Mouse (Mus musculus) retina, postnatal 1 day (tissue): ENCODE results near the gene Epha2.

Source experiments
- DNase-seq: peaks from one replicate; pipeline ENCODE4 v3.0.0-alpha.2; 2012

Epha2 gene

GRCm38 (mm10) chr4:141280471-141280870 is 20.6 kb upstream of the Epha2 start:
- no peak for DNase-seq

GRCm38 (mm10) chr4:141281153-141281552 is 19.9 kb upstream of the Epha2 start:
- no peak for DNase-seq

GRCm38 (mm10) chr4:141281578-141281977 is 19.5 kb upstream of the Epha2 start:
- no peak for DNase-seq

- DNase-seq, result no peak
Measured at GRCm38 (mm10) chr4:141282087-141282486, 19.0 kb upstream of the Epha2 start.

- DNase-seq, result no peak
Measured at GRCm38 (mm10) chr4:141282623-141283022, 18.4 kb upstream of the Epha2 start.

GRCm38 (mm10) chr4:141283176-141283878 is 17.7 kb upstream of the Epha2 start:
- no peak for DNase-seq

GRCm38 (mm10) chr4:141283879-141284411 is 17.1 kb upstream of the Epha2 start:
- DNase-seq, result peak; percentile 56

GRCm38 (mm10) chr4:141284486-141284885 is 16.6 kb upstream of the Epha2 start:
- no peak for DNase-seq

- no peak for DNase-seq
Measured at GRCm38 (mm10) chr4:141285128-141285527, 15.9 kb upstream of the Epha2 start.

GRCm38 (mm10) chr4:141286860-141287517 is 14.1 kb upstream of the Epha2 start:
- no peak for DNase-seq

GRCm38 (mm10) chr4:141287518-141288004 is 13.5 kb upstream of the Epha2 start:
- no peak for DNase-seq

- DNase-seq, result no peak
Measured at GRCm38 (mm10) chr4:141288152-141288551, 12.9 kb upstream of the Epha2 start.

- DNase-seq, result peak; percentile 72
Measured at GRCm38 (mm10) chr4:141291571-141292375, 9.3 kb upstream of the Epha2 start.

- peak; percentile 60 for DNase-seq
Measured at GRCm38 (mm10) chr4:141295774-141296186, 5.3 kb upstream of the Epha2 start.

- DNase-seq, result no peak
Measured at GRCm38 (mm10) chr4:141297934-141298333, 3.1 kb upstream of the Epha2 start.

GRCm38 (mm10) chr4:141299356-141299755 is 1.7 kb upstream of the Epha2 start:
- no peak for DNase-seq

GRCm38 (mm10) chr4:141300196-141300595 is 844 bp upstream of the Epha2 start:
- DNase-seq, result no peak

GRCm38 (mm10) chr4:141301591-141302427 is 769 bp downstream of the Epha2 start:
- DNase-seq, result no peak

GRCm38 (mm10) chr4:141302428-141303401 is 1.7 kb downstream of the Epha2 start:
- peak; percentile 56 for DNase-seq

GRCm38 (mm10) chr4:141303402-141304222 is 2.6 kb downstream of the Epha2 start:
- DNase-seq, result no peak
